Mouse (Mus musculus): ENCODE measurements around the gene Lpin2. TPM values are rescaled to one million over a fixed set of nuclear protein-coding genes. Genes with fewer than 3 reads are reported as not detected.

Lpin2 gene
- polyA plus RNA-seq, 1 experiment from 2014 or later: 41.8 TPM

DNA sequence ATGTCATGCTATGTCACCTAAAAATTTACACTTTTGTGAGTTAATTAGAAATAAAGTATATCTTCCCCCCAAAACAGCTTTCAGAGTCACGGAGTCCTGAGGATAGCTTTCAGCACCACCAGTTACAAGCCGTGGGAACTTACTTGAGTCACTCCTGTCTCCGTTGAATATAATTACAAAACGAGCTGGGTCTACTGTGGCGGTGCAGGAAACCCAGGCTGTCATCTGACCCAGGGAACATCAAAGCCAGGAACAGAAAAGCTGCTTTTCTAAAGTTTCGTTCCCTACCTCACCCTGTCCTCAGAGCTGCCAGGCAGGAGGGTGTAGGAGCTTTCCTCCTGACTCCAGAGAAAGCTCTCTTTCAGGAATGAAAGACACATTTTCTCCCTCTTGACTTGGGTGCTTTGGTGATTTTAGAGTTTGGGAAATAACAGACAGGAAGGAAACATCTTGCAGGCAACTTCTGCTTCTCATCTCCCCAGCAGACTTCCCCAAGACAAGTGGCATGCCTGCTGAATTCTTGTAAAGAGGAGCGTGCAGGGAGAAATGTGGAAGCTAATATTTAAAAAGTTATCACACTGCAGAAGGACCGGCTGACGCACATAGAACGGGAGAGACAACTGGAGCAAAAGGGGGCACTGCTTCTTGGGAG is 3.7 kb upstream of the Lpin2 start:
- Histone ChIP-seq H3K27ac (no peak overlapping the region), H3K27me3 (no peaks in the 10 kb centered on the region), H3K4me2 (no peak overlapping the region), H3K9ac (no peak overlapping the region), H3K4me1 (replicated peaks) (peaks cover 11% of the 10 kb centered on the region), H3K36me3 (no peaks in the 10 kb centered on the region), H3K9me3 (no peaks in the 10 kb centered on the region), H3K4me3 (no peak overlapping the region)
- ATAC-seq (ENCODE audit: low FRiP score): no peak
- 56% methylated on average over 10 of the region's 10 CpGs for WGBS

GRCm38 (mm10) chr17:71179551-71180309 is 2.6 kb upstream of the Lpin2 start:
- H3K4me1 ChIP-seq (replicated peaks): peaks cover 17% of the 10 kb centered on the region
- H3K4me2 ChIP-seq: no peak overlapping the region
- no peak overlapping the region for H3K9ac ChIP-seq
- H3K27me3 ChIP-seq: no peaks in the 10 kb centered on the region
- no peak overlapping the region for H3K4me3 ChIP-seq
- no peak overlapping the region for H3K27ac ChIP-seq
- ATAC-seq (ENCODE audit: low FRiP score): no peak
- no peaks in the 10 kb centered on the region for H3K9me3 ChIP-seq
- H3K36me3 ChIP-seq: no peaks in the 10 kb centered on the region
- WGBS: 90% methylated on average over 11 of the region's 11 CpGs

DNA sequence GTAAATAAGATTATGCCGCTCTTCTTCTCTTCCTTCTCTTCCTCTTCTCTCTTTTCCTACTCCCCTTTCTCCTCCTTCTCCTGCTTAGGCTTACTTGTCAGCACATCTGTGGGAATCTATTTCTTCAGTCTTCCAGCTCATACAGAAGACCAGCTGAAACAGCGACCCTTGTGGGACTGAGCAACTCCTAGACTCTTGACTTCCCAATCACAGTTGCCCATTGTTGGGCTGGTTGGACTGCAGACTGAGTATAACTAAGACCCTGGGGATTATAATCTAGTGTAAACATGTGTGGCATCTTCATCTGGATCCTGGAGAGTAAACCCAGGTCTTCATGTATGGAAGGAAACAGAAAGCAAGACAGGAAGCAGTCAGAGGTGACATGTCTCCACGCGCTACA is 1.8 kb upstream of the Lpin2 start:
- ATAC-seq (ENCODE audit: low FRiP score): no peak
- Histone ChIP-seq H3K27me3 (no peaks in the 10 kb centered on the region), H3K4me2 (no peak overlapping the region), H3K4me3 (no peak overlapping the region), H3K9me3 (no peaks in the 10 kb centered on the region), H3K9ac (no peak overlapping the region), H3K36me3 (no peaks in the 10 kb centered on the region), H3K4me1 (replicated peaks) (peaks cover 25% of the 10 kb centered on the region), H3K27ac (no peak overlapping the region)
- WGBS: 96% methylated on average over 4 of the region's 4 CpGs

DNA sequence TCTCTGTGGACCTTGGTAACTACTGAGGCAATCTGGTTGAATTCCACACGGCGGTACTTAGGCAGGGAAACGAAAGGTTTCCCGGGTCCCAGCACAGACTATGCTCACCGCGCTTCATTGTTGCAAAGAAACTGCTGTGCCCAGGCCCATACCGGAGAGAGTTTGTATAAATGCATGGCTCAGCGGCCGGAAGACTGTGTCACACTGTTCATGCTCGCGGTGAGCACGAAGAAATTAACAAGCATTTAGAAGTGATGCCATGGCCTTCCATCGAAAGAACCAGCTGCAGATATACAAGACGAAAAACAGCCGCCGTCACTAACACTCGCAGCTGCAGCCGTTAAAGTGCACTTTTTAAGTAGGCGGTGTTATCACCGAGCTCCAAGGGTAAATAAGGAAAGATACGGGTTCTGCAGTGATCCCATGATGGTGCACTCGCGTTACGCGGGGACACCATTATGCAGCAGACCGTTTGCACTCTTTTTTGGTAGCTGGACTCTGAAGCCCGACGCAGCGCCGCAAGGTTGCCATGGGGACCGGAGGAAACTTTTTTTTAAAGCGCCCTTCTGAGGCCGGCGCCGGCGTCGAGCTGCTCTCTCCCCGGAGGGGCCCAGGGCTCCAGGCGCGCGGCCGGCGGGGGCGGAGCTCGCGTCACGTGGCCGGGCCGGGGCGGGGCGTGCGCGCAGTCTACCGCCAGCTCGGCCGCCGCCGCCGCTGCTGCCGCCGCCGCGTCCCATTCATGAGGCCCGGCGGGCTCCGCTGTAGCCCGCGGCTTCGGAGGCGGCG is 704 bp downstream of the Lpin2 start:
- Histone ChIP-seq H3K36me3 (no peaks in the 10 kb centered on the region), H3K9ac (peak overlapping the region; percentile 91), H3K4me2 (peak overlapping the region; percentile 88), H3K4me1 (replicated peaks) (peaks cover 27% of the 10 kb centered on the region), H3K4me3 (peak overlapping the region; percentile 88), H3K9me3 (no peaks in the 10 kb centered on the region), H3K27me3 (no peaks in the 10 kb centered on the region), H3K27ac (peak overlapping the region; percentile 91)
- peak; percentile 96 for ATAC-seq (ENCODE audit: low FRiP score)
- under 1% methylated on average over 53 of the region's 71 CpGs for WGBS

DNA sequence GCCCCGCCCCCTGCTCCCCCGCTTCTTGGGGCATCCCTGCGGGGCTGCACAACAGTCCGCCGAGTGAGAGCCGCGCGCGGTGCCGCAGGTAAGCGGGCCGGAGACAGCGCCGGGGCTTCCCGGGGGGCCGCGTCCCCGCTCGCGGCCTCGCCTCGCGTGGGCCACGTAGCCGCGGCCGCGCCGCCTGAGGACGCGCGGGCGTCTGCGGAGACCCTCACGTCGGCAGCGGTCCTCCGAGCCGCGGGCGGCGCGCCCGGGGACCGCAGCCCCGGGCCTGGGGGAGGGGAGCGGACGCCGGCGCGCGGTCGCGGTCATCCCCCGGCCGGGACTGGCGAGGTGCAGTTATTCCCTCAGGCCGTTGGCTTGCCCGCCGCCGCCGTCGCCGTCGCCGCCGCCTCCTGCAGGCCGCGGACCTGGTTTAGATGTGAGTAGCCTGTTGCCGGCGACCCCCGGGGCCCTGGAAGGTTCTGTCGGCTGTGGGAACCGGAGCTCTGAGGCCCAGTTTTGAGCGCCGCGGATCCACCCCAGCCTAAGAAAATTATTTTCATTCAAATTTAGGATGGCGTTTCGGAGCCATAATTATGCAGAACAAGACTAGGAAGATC is 1.4 kb downstream of the Lpin2 start:
- no peak for ATAC-seq (ENCODE audit: low FRiP score)
- under 1% methylated on average over 56 of the region's 79 CpGs for WGBS
- peak overlapping the region; percentile 91 for H3K9ac ChIP-seq
- H3K9me3 ChIP-seq: no peaks in the 10 kb centered on the region
- H3K4me1 ChIP-seq (replicated peaks): peaks cover 27% of the 10 kb centered on the region
- H3K36me3 ChIP-seq: no peaks in the 10 kb centered on the region
- no peaks in the 10 kb centered on the region for H3K27me3 ChIP-seq
- H3K4me3 ChIP-seq: peak overlapping the region; percentile 88
- peak overlapping the region; percentile 88 for H3K4me2 ChIP-seq
- peak overlapping the region; percentile 91 for H3K27ac ChIP-seq

- Histone ChIP-seq H3K36me3 (no peaks in the 10 kb centered on the region), H3K9ac (peak overlapping the region; percentile 91), H3K27me3 (no peaks in the 10 kb centered on the region), H3K9me3 (no peaks in the 10 kb centered on the region), H3K4me1 (replicated peaks) (peaks cover 27% of the 10 kb centered on the region), H3K27ac (peak overlapping the region; percentile 91), H3K4me3 (peak overlapping the region; percentile 88), H3K4me2 (peak overlapping the region; percentile 88)
- 15% methylated on average over 22 of the region's 22 CpGs for WGBS
- ATAC-seq (ENCODE audit: low FRiP score): no peak
These were observed 2.2 kb downstream of the Lpin2 start for GRCm38 (mm10) chr17:71184356-71185111.

DNA sequence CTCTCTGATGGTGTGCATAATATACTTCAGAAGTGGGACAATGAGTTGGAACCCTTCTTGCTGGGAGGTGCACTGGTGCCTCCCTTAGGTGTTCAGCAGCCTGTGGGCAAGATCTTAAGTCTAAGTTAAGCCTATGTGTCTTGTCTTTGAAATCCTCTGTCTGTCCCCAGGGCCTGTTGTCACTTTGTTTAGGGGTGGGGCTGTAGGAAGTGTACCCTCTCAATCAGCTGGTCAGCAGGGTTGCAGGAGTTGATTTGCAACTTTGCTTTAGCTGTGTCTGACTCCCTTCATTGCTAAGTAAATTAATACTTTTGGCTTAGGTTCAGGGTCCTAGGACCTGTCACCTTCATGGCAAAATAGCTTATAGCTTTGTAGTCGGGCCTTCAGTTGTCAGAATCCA is 3.0 kb downstream of the Lpin2 start:
- 65% methylated on average over 1 of the region's 1 CpGs for WGBS
- H3K9ac ChIP-seq: peak overlapping the region; percentile 91; the same call in 1 of the 2 replicates

GRCm38 (mm10) chr17:71190589-71190988 is 8.2 kb downstream of the Lpin2 start:
- H3K4me3 ChIP-seq: no peak overlapping the region
- no peak overlapping the region for H3K27ac ChIP-seq
- H3K4me2 ChIP-seq: no peak overlapping the region
- ATAC-seq (ENCODE audit: low FRiP score): no peak
- WGBS: 95% methylated on average over 7 of the region's 7 CpGs
- H3K9ac ChIP-seq: no peak overlapping the region
- no peaks in the 10 kb centered on the region for H3K27me3 ChIP-seq
- 0 out of 2 replicates have a peak, but pooled peaks cover 3% of the 10 kb centered on the region for H3K9me3 ChIP-seq
- H3K36me3 ChIP-seq: no peaks in the 10 kb centered on the region
- peaks cover 15% of the 10 kb centered on the region for H3K4me1 ChIP-seq (replicated peaks)

More for the DNA sequence above, 3.0 kb downstream of the Lpin2 start:
- Histone ChIP-seq H3K4me1 (replicated peaks) (peaks cover 27% of the 10 kb centered on the region), H3K9me3 (no peaks in the 10 kb centered on the region), H3K4me2 (peak overlapping the region; percentile 88), H3K4me3 (peak overlapping the region; percentile 88), H3K36me3 (no peaks in the 10 kb centered on the region), H3K27me3 (no peaks in the 10 kb centered on the region), H3K27ac (no peak overlapping the region)
- no peak for ATAC-seq (ENCODE audit: low FRiP score)

GRCm38 (mm10) chr17:71191063-71191462 is 8.7 kb downstream of the Lpin2 start:
- Histone ChIP-seq H3K27ac (no peak overlapping the region), H3K9ac (no peak overlapping the region), H3K4me3 (no peak overlapping the region), H3K4me2 (no peak overlapping the region), H3K4me1 (replicated peaks) (peaks cover 16% of the 10 kb centered on the region), H3K9me3 (0 out of 2 replicates have a peak, but pooled peaks cover 3% of the 10 kb centered on the region), H3K27me3 (no peaks in the 10 kb centered on the region), H3K36me3 (no peaks in the 10 kb centered on the region)
- ATAC-seq (ENCODE audit: low FRiP score): no peak
- 92% methylated on average over 2 of the region's 2 CpGs for WGBS

DNA sequence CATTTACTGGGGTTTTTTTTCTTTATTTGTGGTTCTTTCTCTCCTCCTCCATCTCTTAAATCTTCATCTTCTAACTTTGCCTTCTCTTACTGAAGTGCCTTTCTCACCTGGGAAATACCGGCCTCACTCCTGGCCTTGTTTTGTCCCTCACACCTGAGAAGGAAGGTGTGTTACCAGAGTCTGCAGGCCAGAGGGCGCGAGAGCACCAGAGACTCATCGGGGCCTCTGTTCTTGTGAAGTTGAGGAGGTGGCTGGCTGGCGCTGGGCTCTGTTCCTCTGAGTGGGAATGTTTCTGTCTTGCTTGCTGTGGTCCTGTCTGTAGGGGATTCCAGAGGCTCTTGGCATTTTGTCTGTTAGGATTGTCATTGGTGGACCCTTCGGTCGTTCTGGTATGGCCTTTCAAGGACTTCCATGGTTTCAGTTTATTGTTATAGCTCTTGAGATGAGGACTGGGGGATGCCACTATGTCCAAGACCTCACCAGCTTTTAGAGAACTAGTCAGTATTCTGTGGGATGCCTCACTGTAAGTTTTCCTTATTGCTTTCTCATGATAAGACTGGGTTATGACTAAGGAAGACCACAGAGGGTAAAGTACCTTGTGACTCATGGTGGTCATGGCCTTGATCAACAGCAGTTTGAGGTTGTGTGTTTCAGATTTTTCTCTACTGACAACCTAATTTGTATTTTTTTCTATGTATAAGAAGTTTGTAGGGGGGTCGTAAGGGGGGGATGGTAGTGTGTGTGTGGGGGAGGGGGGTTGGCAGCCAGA is 9.5 kb downstream of the Lpin2 start:
- Histone ChIP-seq H3K9ac (no peak overlapping the region), H3K36me3 (no peaks in the 10 kb centered on the region), H3K27me3 (no peaks in the 10 kb centered on the region), H3K27ac (no peak overlapping the region), H3K4me1 (replicated peaks) (peaks cover 16% of the 10 kb centered on the region), H3K9me3 (0 out of 2 replicates have a peak, but pooled peaks cover 3% of the 10 kb centered on the region), H3K4me2 (no peak overlapping the region), H3K4me3 (no peak overlapping the region)
- WGBS: 76% methylated on average over 8 of the region's 8 CpGs
- ATAC-seq (ENCODE audit: low FRiP score): no peak

DNA sequence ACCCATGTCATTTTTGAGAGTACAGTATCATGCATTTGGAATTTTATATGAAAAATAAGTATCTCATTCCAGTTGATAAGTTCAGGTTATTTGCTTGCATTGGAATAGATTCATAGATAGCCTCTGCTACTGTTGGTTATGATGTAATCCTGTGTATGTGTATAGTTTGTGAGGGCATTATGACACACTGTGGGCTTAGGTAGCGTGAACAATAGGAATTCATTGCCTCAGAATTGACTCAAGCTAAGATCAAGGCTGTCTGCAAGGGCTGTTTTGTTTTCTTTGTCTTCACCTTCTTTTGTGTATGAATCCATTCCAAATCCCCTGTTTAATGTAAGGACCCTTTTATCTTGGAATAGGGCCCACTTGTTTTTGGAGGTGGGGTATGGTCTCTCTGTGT is 10.7 kb downstream of the Lpin2 start:
- H3K4me1 ChIP-seq (replicated peaks): peaks cover 16% of the 10 kb centered on the region
- H3K4me2 ChIP-seq: no peak overlapping the region
- no peak overlapping the region for H3K27ac ChIP-seq
- H3K9me3 ChIP-seq: 0 out of 2 replicates have a peak, but pooled peaks cover 3% of the 10 kb centered on the region
- no peaks in the 10 kb centered on the region for H3K36me3 ChIP-seq
- H3K9ac ChIP-seq: no peak overlapping the region
- H3K4me3 ChIP-seq: no peak overlapping the region
- ATAC-seq (ENCODE audit: low FRiP score): no peak
- H3K27me3 ChIP-seq: no peaks in the 10 kb centered on the region
- WGBS: 91% methylated on average over 1 of the region's 1 CpGs

All from hindbrain, embryonic 13.5 days (tissue).